Mouse (Mus musculus): ENCODE results near the gene Strip2.

The Strip2 gene

GRCm38 (mm10) chr6:30009204-30009603 lies 92.4 kb downstream of the Strip2 start:
- DNase-seq (ENCODE audit: low spot score) = no peak

Data from yolk sac, embryonic 10.5 days (tissue).